Mouse (Mus musculus) myocyte (in vitro differentiated cells): ENCODE data around the gene D6Ertd527e. TPM values are rescaled to one million over a fixed set of nuclear protein-coding genes. Genes with fewer than 3 reads are reported as not detected.

Source experiments
- H3K27me3 ChIP-seq: one replicate; pipeline ENCODE4 v1.6.1; 2011; ENCODE audit not compliant: control insufficient read depth, insufficient read depth, insufficient read length
- H3K36me3 ChIP-seq: one replicate; pipeline ENCODE4 v1.6.1; 2011; ENCODE audit not compliant: control insufficient read depth, insufficient read depth
- H3K4me2 ChIP-seq: one replicate; pipeline ENCODE4 v1.6.1; 2011; ENCODE audit warnings: low read depth, control low read depth
- H3K4me3 ChIP-seq: one replicate; pipeline ENCODE4 v1.5.1; 2011; ENCODE audit warnings: mild to moderate bottlenecking, control low read depth, moderate library complexity
- H3K79me2 ChIP-seq: one replicate; pipeline ENCODE4 v1.6.1; 2011; ENCODE audit not compliant: control insufficient read depth, insufficient read depth
- H3ac ChIP-seq: one replicate; pipeline ENCODE4 v1.6.1; 2011; ENCODE audit not compliant: control insufficient read depth, insufficient read length
- CEBPB ChIP-seq: IDR thresholded peaks from 2 replicates; pipeline ENCODE4 v1.6.1; 2011; ENCODE audit warnings: mild to moderate bottlenecking, moderate library complexity; ENCODE audit not compliant: poor library complexity, insufficient read depth, severe bottlenecking
- E2F4 ChIP-seq: IDR thresholded peaks from one replicate; pipeline ENCODE4 v1.6.1; 2011; ENCODE audit warnings: mild to moderate bottlenecking, control low read depth, moderate library complexity; ENCODE audit not compliant: insufficient read depth
- MAX ChIP-seq: IDR thresholded peaks from one replicate; pipeline ENCODE4 v1.6.1; 2011; ENCODE audit warnings: low read depth, mild to moderate bottlenecking, control low read depth
- MYOD1 ChIP-seq, 3 experiments: IDR thresholded peaks; one replicate each; pipeline ENCODE4 v1.6.1; 2011; ENCODE audit warnings: control low read depth in 2 of 3, low read depth in 2 of 3, mild to moderate bottlenecking in 2 of 3, moderate library complexity in 1 of 3; ENCODE audit not compliant: insufficient read length in 2 of 3, control insufficient read depth in 1 of 3
- MYOG ChIP-seq, 3 experiments: IDR thresholded peaks; one replicate each; pipeline ENCODE4 v1.6.1; 2011; ENCODE audit warnings: control low read depth in 2 of 3, low read depth in 2 of 3, mild to moderate bottlenecking in 2 of 3; ENCODE audit not compliant: insufficient read length in 2 of 3, control insufficient read depth in 1 of 3, insufficient read depth in 1 of 3
- POLR2A ChIP-seq: IDR thresholded peaks from one replicate; pipeline ENCODE4 v1.6.1; 2011; ENCODE audit warnings: low read depth, mild to moderate bottlenecking, control low read depth, moderate library complexity; ENCODE audit not compliant: insufficient read length
- POLR2AphosphoS2 ChIP-seq: IDR thresholded peaks from one replicate; pipeline ENCODE4 v1.6.1; 2011; ENCODE audit warnings: low read depth, control low read depth; ENCODE audit not compliant: insufficient read length
- REST ChIP-seq: IDR thresholded peaks from one replicate; pipeline ENCODE4 v1.6.1; 2011; ENCODE audit warnings: mild to moderate bottlenecking, control low read depth, moderate library complexity; ENCODE audit not compliant: insufficient read depth, insufficient read length
- SRF ChIP-seq: IDR thresholded peaks from one replicate; pipeline ENCODE4 v1.6.1; 2011; ENCODE audit warnings: low read depth; ENCODE audit not compliant: control insufficient read depth, insufficient read length
- TCF12 ChIP-seq: IDR thresholded peaks from one replicate; pipeline ENCODE4 v1.6.1; 2011; ENCODE audit warnings: mild to moderate bottlenecking, control low read depth; ENCODE audit not compliant: poor library complexity, insufficient read depth, severe bottlenecking
- TCF3 ChIP-seq: IDR thresholded peaks from one replicate; pipeline ENCODE4 v1.6.1; 2011; ENCODE audit warnings: low read depth, control low read depth; ENCODE audit not compliant: insufficient read length
- USF1 ChIP-seq: IDR thresholded peaks from one replicate; pipeline ENCODE4 v1.6.1; 2011; ENCODE audit warnings: low read depth, mild to moderate bottlenecking, control low read depth, moderate library complexity
- polyA plus RNA-seq: library from polyadenylated mRNA; unstranded; fragments of >200 nt; fragmentation: generic; extraction: Trizol; gene quantifications from one replicate; pipeline ENCODE4 v1.2.1, GENCODE M21; 2012; ENCODE audit warnings: missing spikeins

The D6Ertd527e gene
- polyA plus RNA-seq, 1 experiment, result 0.11 TPM

GRCm38 (mm10) chr6:87143594-87143993, 39.0 kb downstream of the D6Ertd527e start:
- no peaks in the 10 kb centered on the region for H3K36me3 ChIP-seq
- no peaks in the 10 kb centered on the region for H3K27me3 ChIP-seq
- no peak overlapping the region for H3ac ChIP-seq
- no peak overlapping the region for H3K4me3 ChIP-seq
- TF ChIP-seq CEBPB (no peak), USF1 (no peak), REST (no peak), TCF12 (no peak), POLR2AphosphoS2 (no peak), SRF (no peak), MAX (no peak), POLR2A (no peak), MYOG (IDR thresholded peaks at IDR 0.05; ENCODE audit: control insufficient read depth in 1 of 3, insufficient read depth in 1 of 3, insufficient read length in 2 of 3, low read depth in 2 of 3) (no peak), TCF3 (no peak), E2F4 (no peak), MYOD1 (IDR thresholded peaks at IDR 0.05; ENCODE audit: control insufficient read depth in 1 of 3, insufficient read length in 2 of 3, low read depth in 2 of 3) (no peak)
- no peak overlapping the region for H3K4me2 ChIP-seq
- H3K79me2 ChIP-seq, result no peaks in the 10 kb centered on the region

GRCm38 (mm10) chr6:87147921-87148320, 43.4 kb downstream of the D6Ertd527e start:
- no peaks in the 10 kb centered on the region for H3K79me2 ChIP-seq
- H3K36me3 ChIP-seq, result no peaks in the 10 kb centered on the region
- no peaks in the 10 kb centered on the region for H3K27me3 ChIP-seq
- TF ChIP-seq POLR2A, result no peak
- no peak for TF ChIP-seq MYOG (IDR thresholded peaks at IDR 0.05; ENCODE audit: control insufficient read depth in 1 of 3, insufficient read depth in 1 of 3, insufficient read length in 2 of 3, low read depth in 2 of 3)
- TF ChIP-seq CEBPB, result no peak
- TF ChIP-seq USF1, result no peak
- TF ChIP-seq TCF12, result no peak
- TF ChIP-seq SRF, result no peak
- no peak for TF ChIP-seq MAX
- TF ChIP-seq MYOD1 (IDR thresholded peaks at IDR 0.05; ENCODE audit: control insufficient read depth in 1 of 3, insufficient read length in 2 of 3, low read depth in 2 of 3), result no peak
- TF ChIP-seq E2F4, result no peak
- TF ChIP-seq TCF3, result no peak
- no peak for TF ChIP-seq REST
- TF ChIP-seq POLR2AphosphoS2, result no peak
- H3K4me3 ChIP-seq, result no peak overlapping the region
- no peak overlapping the region for H3K4me2 ChIP-seq
- H3ac ChIP-seq, result no peak overlapping the region

- H3K4me3 ChIP-seq, result no peak overlapping the region
- no peaks in the 10 kb centered on the region for H3K36me3 ChIP-seq
- no peak overlapping the region for H3K4me2 ChIP-seq
- no peak overlapping the region for H3ac ChIP-seq
- no peaks in the 10 kb centered on the region for H3K79me2 ChIP-seq
- TF ChIP-seq POLR2A (no peak), USF1 (no peak), CEBPB (no peak), TCF12 (no peak)
- no peaks in the 10 kb centered on the region for H3K27me3 ChIP-seq
These were observed 45.9 kb downstream of the D6Ertd527e start for GRCm38 (mm10) chr6:87150471-87150870.

GRCm38 (mm10) chr6:87151427-87151826, 46.9 kb downstream of the D6Ertd527e start:
- H3K79me2 ChIP-seq, result no peaks in the 10 kb centered on the region
- no peak overlapping the region for H3K4me3 ChIP-seq
- no peak overlapping the region for H3K4me2 ChIP-seq
- TF ChIP-seq MAX (no peak), SRF (no peak), TCF3 (no peak), MYOG (IDR thresholded peaks at IDR 0.05; ENCODE audit: control insufficient read depth in 1 of 3, insufficient read depth in 1 of 3, insufficient read length in 2 of 3, low read depth in 2 of 3) (no peak), POLR2AphosphoS2 (no peak), E2F4 (no peak), MYOD1 (IDR thresholded peaks at IDR 0.05; ENCODE audit: control insufficient read depth in 1 of 3, insufficient read length in 2 of 3, low read depth in 2 of 3) (no peak), CEBPB (no peak), REST (no peak), TCF12 (no peak), POLR2A (no peak), USF1 (no peak)
- H3K36me3 ChIP-seq, result no peaks in the 10 kb centered on the region
- no peak overlapping the region for H3ac ChIP-seq
- no peaks in the 10 kb centered on the region for H3K27me3 ChIP-seq

GRCm38 (mm10) chr6:87152461-87153230, 48.1 kb downstream of the D6Ertd527e start:
- Histone ChIP-seq H3K4me2 (peak overlapping the region; percentile 48), H3K79me2 (no peaks in the 10 kb centered on the region), H3K27me3 (no peaks in the 10 kb centered on the region), H3K4me3 (no peak overlapping the region), H3ac (no peak overlapping the region), H3K36me3 (no peaks in the 10 kb centered on the region)
- TF ChIP-seq REST, result no peak
- TF ChIP-seq MYOD1 (IDR thresholded peaks at IDR 0.05; ENCODE audit: control insufficient read depth in 1 of 3, insufficient read length in 2 of 3, low read depth in 2 of 3), result peak in 2 of 3 experiments; percentile 77 to 83
- TF ChIP-seq USF1, result no peak
- TF ChIP-seq POLR2AphosphoS2, result no peak
- peak; percentile 52 for TF ChIP-seq TCF3
- no peak for TF ChIP-seq POLR2A
- TF ChIP-seq TCF12, result peak; percentile 42
- TF ChIP-seq MAX, result no peak
- no peak for TF ChIP-seq CEBPB
